Mouse (Mus musculus) embryo, embryonic 11 days (tissue): ENCODE measurements around the gene Cntnap2.

ENCODE experiments used
- DNase-seq: peaks from one replicate; pipeline ENCODE4 v3.0.0-alpha.2; 2015

Gene Cntnap2

GRCm38 (mm10) chr6:47319309-47319983, 2260.3 kb downstream of the Cntnap2 start:
- DNase-seq: peak; percentile 61

DNA sequence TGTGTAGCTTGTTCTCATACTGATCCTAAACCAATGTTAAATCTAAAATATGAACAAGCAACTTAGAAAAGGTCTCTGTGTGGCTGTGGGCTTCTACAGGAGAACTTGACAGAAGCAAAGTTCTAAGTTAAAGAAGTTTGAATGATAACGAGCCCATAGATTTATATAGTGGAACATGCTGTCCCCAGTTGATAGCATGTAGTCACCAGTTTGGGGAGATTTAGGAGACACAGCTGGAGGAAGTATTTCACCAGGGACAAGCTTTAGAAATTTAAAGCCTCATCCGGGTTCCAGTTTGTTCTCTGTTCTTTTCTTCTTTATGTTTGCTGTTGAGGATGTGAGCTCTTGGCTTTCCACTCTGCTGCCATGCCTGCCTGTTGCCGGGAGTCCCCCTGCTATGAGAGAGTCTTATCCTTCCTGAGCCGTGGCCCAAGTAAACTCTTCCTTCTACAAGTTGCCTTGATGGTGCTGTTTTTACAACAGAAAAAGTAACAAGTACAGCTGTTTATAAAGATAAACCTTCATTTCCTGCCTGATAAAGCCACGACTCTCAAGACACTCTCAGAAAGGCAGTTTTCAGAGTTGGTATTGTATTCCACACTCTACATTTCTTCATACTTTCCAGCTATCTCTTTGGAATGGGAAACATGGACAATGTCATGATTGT, 2264.1 kb downstream of the Cntnap2 start:
- DNase-seq: no peak

DNA sequence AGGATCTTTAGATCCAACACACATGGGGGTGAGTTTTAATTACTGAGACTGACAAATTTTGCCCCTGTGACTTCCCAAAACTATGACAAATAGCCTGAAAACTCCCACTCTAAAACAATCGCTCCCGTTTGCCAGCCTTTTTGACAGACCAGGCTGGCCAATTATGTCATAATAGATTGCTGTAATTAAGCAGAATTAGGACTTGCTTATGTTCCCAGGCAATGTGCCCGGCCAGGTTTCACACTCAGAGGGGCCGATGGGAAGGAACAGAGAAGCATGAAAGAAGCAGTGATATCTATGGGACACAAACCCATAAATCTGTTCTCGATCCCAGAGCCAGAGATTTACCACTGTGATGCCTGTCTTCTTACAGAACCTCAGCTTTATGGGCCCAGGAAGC, 2264.7 kb downstream of the Cntnap2 start:
- DNase-seq: no peak

DNA sequence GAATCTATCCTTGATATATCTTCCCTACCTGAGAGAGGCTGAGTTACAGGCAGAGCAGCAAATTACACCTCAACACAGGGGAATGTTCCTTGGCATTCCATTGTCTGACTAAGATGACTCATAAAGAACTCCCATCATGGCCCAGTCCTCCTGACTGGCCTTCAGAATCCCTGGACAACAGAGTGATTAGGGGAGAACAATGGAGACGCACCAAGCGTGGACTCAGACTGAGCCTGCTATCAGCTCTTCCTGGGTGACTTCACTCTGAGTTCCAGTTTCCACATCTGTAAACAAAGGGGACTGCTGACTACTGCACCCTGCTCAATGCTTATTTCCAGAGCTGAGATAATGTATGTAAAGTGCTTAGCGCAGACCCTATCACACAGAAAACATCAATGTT, 2269.1 kb downstream of the Cntnap2 start:
- no peak for DNase-seq

- peak; percentile 20 for DNase-seq
Measured at GRCm38 (mm10) chr6:47329212-47329611, 2270.1 kb downstream of the Cntnap2 start.

DNA sequence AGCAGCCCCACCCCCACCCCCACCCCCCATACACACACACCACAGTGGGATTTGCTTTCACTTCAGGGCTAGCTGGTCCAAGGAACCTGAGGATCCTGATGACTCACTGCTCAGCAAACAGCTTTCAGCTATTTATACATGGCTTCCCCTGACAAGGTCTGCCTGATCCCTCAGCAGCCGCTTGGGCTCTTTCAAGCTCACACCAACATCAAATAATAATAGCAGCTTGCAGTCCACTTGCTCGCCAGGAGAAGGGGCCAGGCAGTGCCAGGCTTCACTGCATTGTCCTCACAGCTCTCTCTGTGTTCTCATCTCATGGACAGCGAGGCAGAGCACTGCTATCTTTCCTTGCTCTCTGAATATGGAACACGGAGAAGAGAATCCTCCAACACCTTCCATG, 2273.9 kb downstream of the Cntnap2 start:
- no peak for DNase-seq

DNA sequence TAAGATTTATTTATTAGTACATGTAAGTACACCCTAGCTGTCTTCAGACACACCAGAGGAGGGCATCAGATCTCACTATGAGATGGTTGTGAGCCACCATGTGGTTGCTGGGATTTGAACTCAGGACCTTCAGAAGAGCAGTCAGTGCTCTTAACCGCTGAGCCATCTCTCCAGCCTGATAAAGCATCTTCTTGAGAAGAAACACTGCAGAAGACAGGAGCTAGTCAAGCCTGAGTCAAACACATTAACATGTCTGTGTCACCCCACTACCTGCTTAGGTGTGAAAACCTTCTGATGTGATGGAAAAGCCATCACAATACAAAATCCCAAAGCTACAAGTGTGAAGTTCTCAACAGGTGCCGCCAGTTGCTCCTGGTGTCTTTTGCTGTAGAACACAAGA, 2275.2 kb downstream of the Cntnap2 start:
- no peak for DNase-seq

- no peak for DNase-seq
Measured at GRCm38 (mm10) chr6:47337300-47337699, 2278.1 kb downstream of the Cntnap2 start.

- no peak for DNase-seq
Measured at GRCm38 (mm10) chr6:47338113-47338512, 2279.0 kb downstream of the Cntnap2 start.

GRCm38 (mm10) chr6:47340813-47341502, 2281.8 kb downstream of the Cntnap2 start:
- DNase-seq: no peak

DNA sequence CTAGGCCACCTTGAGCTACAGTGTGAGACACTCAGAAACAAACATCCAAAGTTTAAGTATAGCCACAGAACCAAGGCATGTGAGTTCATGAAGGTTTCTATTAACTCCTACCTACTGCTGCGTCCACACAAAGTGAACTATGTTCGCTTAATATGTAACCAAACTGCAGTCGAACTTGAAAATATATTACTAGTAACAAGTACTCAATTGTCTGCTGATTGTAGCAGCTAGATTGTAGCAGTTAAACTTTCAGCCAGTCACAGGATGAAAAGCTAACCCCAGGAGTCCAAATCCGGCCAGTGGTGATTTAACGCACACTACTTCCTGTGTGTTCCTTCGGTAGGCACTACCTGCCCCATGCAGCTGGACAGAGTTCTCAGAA, 2282.3 kb downstream of the Cntnap2 start:
- DNase-seq: no peak

GRCm38 (mm10) chr6:47343245-47343644, 2284.1 kb downstream of the Cntnap2 start:
- no peak for DNase-seq

DNA sequence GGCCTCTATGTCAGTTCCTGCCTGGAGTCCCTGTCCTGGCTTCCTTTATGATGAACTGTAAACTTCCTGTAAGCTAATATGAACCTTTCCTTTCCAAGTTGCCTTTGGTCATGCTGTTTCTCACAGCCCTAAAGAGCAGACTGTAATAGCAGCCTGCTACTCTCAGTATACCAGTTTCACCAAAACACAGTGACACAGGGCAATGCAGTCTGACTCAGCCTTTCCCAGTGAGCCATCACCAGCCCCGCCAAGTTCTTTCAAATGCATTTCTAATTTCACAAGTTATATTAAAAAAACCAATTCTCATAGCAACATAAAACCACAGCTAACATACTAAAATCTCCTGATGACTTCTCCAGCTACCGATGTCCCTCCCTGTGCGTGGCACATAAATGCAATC, 2285.5 kb downstream of the Cntnap2 start:
- no peak for DNase-seq

GRCm38 (mm10) chr6:47350100-47350690, 2291.0 kb downstream of the Cntnap2 start:
- DNase-seq: no peak
